Mouse (Mus musculus) stomach, postnatal 0 days (tissue): ENCODE data around the gene Hdhd5. TPM values are rescaled to one million over a fixed set of nuclear protein-coding genes. Genes with fewer than 3 reads are reported as not detected.

Source experiments
- ATAC-seq: fragments of 200-750 bp; cut with Nextera tagmentation; 2 replicates; pipeline ENCODE4 v1.8.0; 2017; ENCODE audit not compliant: low FRiP score, low TSS enrichment
- DNase-seq: peaks from one replicate; pipeline ENCODE4 v3.0.0-alpha.2; 2016; ENCODE audit warnings: low spot score
- H3K27ac ChIP-seq: fragments of 300-500 bp; sonication (generic); replicated peaks from 2 replicates; pipeline ENCODE4 v1.5.1; 2014; ENCODE audit warnings: mild to moderate bottlenecking, control low read depth
- H3K27me3 ChIP-seq: fragments of 300-500 bp; sonication (generic); 2 replicates; pipeline ENCODE4 v1.6.1; 2014; ENCODE audit warnings: low read length; ENCODE audit not compliant: control insufficient read depth, insufficient read depth
- H3K36me3 ChIP-seq: fragments of 300-500 bp; sonication (generic); 2 replicates; pipeline ENCODE4 v1.6.1; 2014; ENCODE audit warnings: low read length, mixed read lengths; ENCODE audit not compliant: control insufficient read depth, insufficient read depth
- H3K4me1 ChIP-seq: fragments of 300-500 bp; sonication (generic); replicated peaks from 2 replicates; pipeline ENCODE4 v1.6.1; 2014; ENCODE audit warnings: antibody characterized with exemption; ENCODE audit not compliant: control insufficient read depth, insufficient read depth
- H3K4me2 ChIP-seq: fragments of 300-500 bp; sonication (generic); replicated peaks from 2 replicates; pipeline ENCODE4 v1.6.1; 2014; ENCODE audit warnings: low read depth, mild to moderate bottlenecking, control low read depth, moderate library complexity
- H3K4me3 ChIP-seq: fragments of 300-500 bp; sonication (generic); 2 replicates; pipeline ENCODE4 v1.5.1; 2014; ENCODE audit warnings: low read depth, low read length, control low read depth
- H3K9ac ChIP-seq: fragments of 300-500 bp; sonication (generic); 2 replicates; pipeline ENCODE4 v1.6.1; 2014; ENCODE audit warnings: mild to moderate bottlenecking, low read length, control low read depth, mixed read lengths
- H3K9me3 ChIP-seq: fragments of 300-500 bp; sonication (generic); 2 replicates; pipeline ENCODE4 v1.6.1; 2016; ENCODE audit warnings: low read length; ENCODE audit not compliant: control insufficient read depth
- CTCF ChIP-seq: IDR thresholded peaks from 2 replicates; pipeline ENCODE4 v1.5.1; 2016; ENCODE audit warnings: antibody characterized with exemption, low read depth, mild to moderate bottlenecking, moderate library complexity
- EP300 ChIP-seq: optimal IDR thresholded peaks from 2 replicates; pipeline ENCODE3; 2016; ENCODE audit warnings: antibody characterized with exemption
- WGBS: fragments of 180-500 bp; shearing (Covaris S2); extraction: QIAGEN DNeasy Blood & Tissue Kit; methylation state at CpG from one replicate; pipeline ENCODE4 v1.1.7; 2014; 5-methylcytosine and 5-hydroxymethylcytosine counted together
- polyA plus RNA-seq: library from polyadenylated mRNA; unstranded; fragments of >200 nt; fragmentation: Nextera tagmentation; extraction: Ambion mirVana; gene quantifications from 2 replicates; pipeline ENCODE4 v1.2.1, GENCODE M21; 2015

The Hdhd5 gene
- polyA plus RNA-seq: 8.5 and 9.2 TPM in 2 replicates

DNA sequence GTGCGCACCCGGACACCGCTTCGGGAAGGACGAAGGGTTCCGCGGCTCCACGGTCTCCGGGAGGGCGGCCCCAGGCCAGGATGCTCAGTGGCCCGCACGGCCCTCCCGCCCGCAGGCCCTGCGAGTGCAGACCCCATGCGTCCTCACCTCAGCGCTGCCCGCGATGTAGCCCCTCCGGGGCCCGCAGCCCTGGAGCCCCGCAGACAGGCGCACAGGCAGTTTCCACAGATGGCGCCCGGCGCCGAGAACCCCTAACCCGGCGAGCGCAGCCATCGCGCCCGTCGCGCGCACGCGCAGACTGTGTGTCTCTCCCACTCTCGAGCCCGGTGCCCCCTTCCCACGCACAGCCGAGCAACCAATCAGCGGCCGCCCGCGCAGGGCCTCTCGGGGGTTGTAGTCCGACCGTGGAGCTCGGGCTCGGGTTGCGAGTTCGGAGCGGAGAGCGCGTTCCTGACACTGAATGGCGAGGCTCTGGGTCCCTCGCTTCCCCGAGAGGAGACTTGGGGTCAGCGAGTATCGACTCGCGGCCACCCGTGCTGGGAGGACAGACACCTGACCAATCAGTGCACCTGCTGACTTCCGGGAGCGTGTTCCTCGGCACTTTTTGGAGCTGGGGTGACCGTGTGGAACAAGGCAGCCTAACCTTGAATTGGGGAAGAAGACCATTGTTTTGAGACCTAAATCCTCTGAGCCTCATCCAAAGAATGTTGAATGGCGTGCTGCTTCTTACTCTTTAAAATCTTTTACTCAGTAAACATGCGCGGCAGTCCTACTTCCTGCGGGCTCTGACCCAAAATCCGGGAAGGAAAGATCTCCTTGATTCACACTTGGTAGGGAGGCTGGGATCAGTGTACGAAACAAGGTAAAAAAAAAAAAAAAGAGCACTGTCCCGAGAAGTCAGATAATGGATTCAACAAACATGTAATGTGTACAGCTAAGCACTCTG lies at the start of gene Hdhd5:
TSS of gene Hdhd5 (minus strand) at position 300 of the 946 bp plus-strand sequence.
- Histone ChIP-seq H3K36me3 (no peaks in the 10 kb centered on the region), H3K9me3 (no peaks in the 10 kb centered on the region), H3K4me1 (no peaks in the 10 kb centered on the region), H3K4me2 (peak within 1 kb of the TSS; percentile 71), H3K4me3 (peak within 1 kb of the TSS; percentile 95), H3K27ac (no peak within 1 kb of the TSS), H3K9ac (peak within 1 kb of the TSS; percentile 84), H3K27me3 (no peaks in the 10 kb centered on the region)
- WGBS: under 1% methylated on average over 74 of the region's 75 CpGs
- TF ChIP-seq EP300 (no peak), CTCF (no peak)
- DNase-seq: peak; percentile 92
- peak; percentile 98 for ATAC-seq

DNA sequence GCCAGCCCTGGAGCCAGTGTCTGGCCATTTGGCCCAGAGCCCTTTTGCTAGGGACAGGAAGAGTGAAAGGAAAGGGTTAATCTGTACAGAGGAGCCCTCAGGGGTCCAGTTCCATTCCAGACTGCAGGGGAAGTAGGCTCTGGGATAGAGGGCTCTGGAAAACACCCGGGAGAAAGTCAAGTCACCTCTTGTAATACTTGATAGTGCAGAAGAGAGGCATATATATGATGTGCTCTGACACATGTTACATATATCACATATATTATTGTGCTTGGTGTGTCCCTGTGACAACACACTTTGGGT lies 49.5 kb upstream of the Hdhd5 start:
- TF ChIP-seq CTCF (no peak), EP300 (no peak)
- Histone ChIP-seq H3K36me3 (no peaks in the 10 kb centered on the region), H3K9ac (no peak overlapping the region), H3K27ac (no peak overlapping the region), H3K4me2 (peak overlapping the region; percentile 68; the same call in 1 of the 2 replicates), H3K9me3 (no peaks in the 10 kb centered on the region), H3K4me3 (no peak overlapping the region), H3K4me1 (peaks cover 5% of the 10 kb centered on the region; the same call in 1 of the 2 replicates), H3K27me3 (no peaks in the 10 kb centered on the region)
- ATAC-seq (no peak), DNase-seq (no peak)
- 10% methylated on average over 1 of the region's 1 CpGs for WGBS

DNA sequence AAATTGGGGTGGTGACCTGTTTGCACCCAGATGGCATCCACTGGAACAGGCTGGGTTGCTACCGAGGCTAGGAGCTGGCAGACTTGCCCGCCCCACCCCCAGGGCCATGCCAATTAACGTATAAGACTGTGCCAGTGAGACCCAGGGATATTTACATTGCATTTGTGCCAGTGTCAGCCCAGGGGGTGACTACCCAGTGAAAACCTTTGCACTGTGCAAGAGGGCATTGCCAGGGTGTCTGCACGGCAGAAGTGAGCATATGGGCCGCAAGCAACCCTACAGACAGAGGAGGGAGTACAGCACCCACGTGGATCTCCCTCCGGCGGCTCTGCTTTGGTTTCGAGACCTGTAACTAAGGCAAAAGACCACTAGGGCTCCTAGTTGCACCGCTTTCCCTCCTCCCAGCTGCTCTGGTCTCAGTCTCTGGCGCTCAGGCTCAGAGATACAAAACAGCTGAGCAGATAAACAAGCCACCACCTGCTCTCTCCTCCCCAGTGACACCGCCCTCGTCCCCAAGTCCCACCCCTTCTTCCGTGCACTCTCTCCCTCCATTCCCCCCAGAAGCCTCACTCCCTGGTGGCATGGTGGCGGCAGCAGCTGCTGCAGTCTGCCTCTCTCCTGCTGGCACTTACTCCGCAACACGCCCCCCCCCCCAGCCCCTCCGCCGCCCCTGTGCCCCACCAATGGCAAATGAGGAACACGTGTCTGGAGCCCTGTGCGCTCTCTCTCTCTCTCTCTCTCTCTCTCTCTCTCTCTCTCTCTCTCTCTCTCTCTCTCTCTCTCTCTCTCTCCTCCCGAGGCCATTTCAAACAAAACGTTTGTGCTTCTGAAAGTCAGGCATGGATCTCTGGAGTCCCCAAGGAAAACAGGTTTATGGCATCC lies 49.0 kb upstream of the Hdhd5 start:
- H3K9me3 ChIP-seq: no peaks in the 10 kb centered on the region

GRCm38 (mm10) chr6:120579110-120579830 lies 48.2 kb upstream of the Hdhd5 start:
- Histone ChIP-seq H3K9ac (0 out of 2 replicates have a peak overlapping the region, but pooled peaks have one; percentile 41), H3K27me3 (no peaks in the 10 kb centered on the region), H3K36me3 (no peaks in the 10 kb centered on the region), H3K9me3 (no peaks in the 10 kb centered on the region), H3K4me3 (peak overlapping the region; percentile 38), H3K27ac (no peak overlapping the region; the same call in 1 of the 2 replicates), H3K4me2 (peak overlapping the region; percentile 68), H3K4me1 (peaks cover 5% of the 10 kb centered on the region; the same call in 1 of the 2 replicates)
- WGBS: 7% methylated on average over 21 of the region's 21 CpGs
- ATAC-seq: no peak
- no peak for TF ChIP-seq CTCF
- TF ChIP-seq EP300: no peak
- no peak for DNase-seq

More for the DNA sequence above, 49.0 kb upstream of the Hdhd5 start:
- WGBS: 1% methylated on average over 21 of the region's 23 CpGs
- Histone ChIP-seq H3K27me3 (no peaks in the 10 kb centered on the region), H3K4me3 (peak overlapping the region; percentile 38), H3K4me1 (peaks cover 5% of the 10 kb centered on the region; the same call in 1 of the 2 replicates), H3K27ac (no peak overlapping the region; the same call in 1 of the 2 replicates), H3K36me3 (no peaks in the 10 kb centered on the region), H3K9ac (peak overlapping the region; percentile 41), H3K4me2 (peak overlapping the region; percentile 68)
- DNase-seq (peak; percentile 48), ATAC-seq (peak; percentile 75)
- TF ChIP-seq EP300: no peak
- TF ChIP-seq CTCF: peak; percentile 54

DNA sequence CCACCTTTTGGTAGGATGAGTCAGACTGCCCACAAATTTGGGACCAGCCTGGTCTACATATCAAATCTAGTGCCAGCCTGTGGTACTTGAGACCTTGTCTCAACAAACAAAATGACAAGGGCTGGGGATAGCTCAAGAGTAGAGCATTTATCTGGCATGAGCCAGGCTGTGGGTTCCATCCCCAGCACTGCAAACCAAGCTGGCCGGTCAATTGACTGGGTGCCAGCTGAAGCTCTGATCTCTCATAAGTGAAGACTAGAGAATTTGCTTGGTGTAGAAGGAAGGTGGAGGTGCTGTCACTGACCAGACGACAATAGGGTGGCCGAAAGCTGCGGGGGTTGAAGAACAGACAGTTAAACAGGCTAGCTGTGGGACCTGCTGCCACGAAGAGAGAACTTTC lies 47.4 kb upstream of the Hdhd5 start:
- no peak overlapping the region for H3K4me2 ChIP-seq
- H3K36me3 ChIP-seq: no peaks in the 10 kb centered on the region
- no peaks in the 10 kb centered on the region for H3K9me3 ChIP-seq
- H3K27me3 ChIP-seq: no peaks in the 10 kb centered on the region
- H3K4me3 ChIP-seq: no peak overlapping the region
- TF ChIP-seq EP300: no peak
- no peak for TF ChIP-seq CTCF
- H3K27ac ChIP-seq: no peak overlapping the region
- peaks cover 5% of the 10 kb centered on the region; the same call in 1 of the 2 replicates for H3K4me1 ChIP-seq
- H3K9ac ChIP-seq: no peak overlapping the region
- DNase-seq: no peak
- WGBS: 65% methylated on average over 5 of the region's 5 CpGs
- no peak for ATAC-seq
